Comparison of ENCODE assay signal across 8 mouse cellular contexts in the genomic region with DNA sequence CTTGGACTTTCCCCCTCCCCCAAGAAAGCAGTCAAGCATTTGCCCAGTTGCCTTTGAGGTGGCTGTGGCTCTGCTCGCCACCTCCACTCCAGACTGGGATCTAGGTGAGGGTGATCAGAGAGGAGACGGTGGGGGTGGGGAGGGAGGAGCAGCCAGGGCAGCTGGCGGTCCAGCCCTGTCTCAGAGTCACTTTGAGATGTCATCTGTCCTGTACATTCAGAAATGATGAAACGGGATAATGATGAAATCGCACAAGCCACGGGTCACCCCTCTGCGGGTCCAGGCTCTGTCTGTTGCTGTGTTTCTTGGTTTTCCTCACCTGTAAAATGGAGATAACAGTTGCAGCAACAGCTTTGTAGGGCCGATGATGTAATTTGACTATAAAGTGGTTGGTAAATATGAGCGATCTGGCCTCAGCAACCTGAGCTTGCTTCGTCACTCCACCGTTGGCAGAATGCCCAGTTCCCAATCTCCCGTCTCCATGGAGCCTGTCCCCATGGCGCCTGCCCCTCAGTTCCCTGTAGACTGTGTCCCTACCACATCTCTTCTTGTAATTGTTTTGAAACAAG. TPM values are rescaled to one million over a fixed set of nuclear protein-coding genes. Genes with fewer than 3 reads are reported as not detected.
DNase-seq lines count a peak whose midpoint lies in the region; ATAC-seq and TF ChIP-seq lines count a peak whose summit lies in the region.

No protein-coding gene starts in this region.

- H3K27me3 ChIP-seq in ES-Bruce4 (ENCODE audit: control insufficient read depth, insufficient read depth, low read length, poor library complexity, severe bottlenecking) = no peaks in the 10 kb centered on the region
- H3K27me3 ChIP-seq in forebrain, embryonic 11.5 days (ENCODE audit: control insufficient read depth, insufficient read depth, low read length) = no peaks in the 10 kb centered on the region

- peak overlapping the region; percentile 10 for H3K9ac ChIP-seq in ES-Bruce4 (ENCODE audit: low read depth, poor library complexity, severe bottlenecking)
- peak overlapping the region; percentile 52 for H3K9ac ChIP-seq in forebrain, embryonic 11.5 days (ENCODE audit: low read length)

- peak overlapping the region; percentile 21 for H3K4me3 ChIP-seq in ES-Bruce4 (ENCODE audit: low read depth, low read length)
- no peak overlapping the region for H3K4me3 ChIP-seq in forebrain, embryonic 11.5 days (ENCODE audit: low read depth, low read length)

- peaks cover 7% of the 10 kb centered on the region for H3K4me1 ChIP-seq in ES-Bruce4 (ENCODE audit: control insufficient read depth, insufficient read depth, low read length)
- H3K4me1 ChIP-seq in forebrain, embryonic 11.5 days (replicated peaks; ENCODE audit: control insufficient read depth, insufficient read depth, low read length) = peaks cover 10% of the 10 kb centered on the region

- no peaks in the 10 kb centered on the region for H3K36me3 ChIP-seq in ES-Bruce4 (ENCODE audit: control insufficient read depth, insufficient read depth, low read length, poor library complexity, severe bottlenecking)
- H3K36me3 ChIP-seq in forebrain, embryonic 11.5 days (ENCODE audit: control insufficient read depth, insufficient read depth, low read length) = no peaks in the 10 kb centered on the region

- peak overlapping the region; percentile 38; the same call in 1 of the 2 replicates for H3K4me2 ChIP-seq in forebrain, embryonic 11.5 days (ENCODE audit: low read depth, low read length, severe bottlenecking)

- 61% methylated on average over 13 of the region's 13 CpGs for WGBS in forebrain, embryonic 11.5 days

- no peak for TF ChIP-seq CTCF in ES-Bruce4 (IDR thresholded peaks at IDR 0.05; ENCODE audit: low read depth, low read length)

- TF ChIP-seq POLR2A in ES-Bruce4 (IDR thresholded peaks at IDR 0.05; ENCODE audit: insufficient read depth, low read length) = no peak

- peak; percentile 45 for ATAC-seq in forebrain, embryonic 11.5 days (replicated peaks; ENCODE audit: low FRiP score)

- H3K9me3 ChIP-seq in ES-Bruce4 (replicated peaks; ENCODE audit: control insufficient read depth, insufficient read depth, low read length, poor library complexity, severe bottlenecking) = no peaks in the 10 kb centered on the region
- H3K9me3 ChIP-seq in forebrain, embryonic 11.5 days (ENCODE audit: control insufficient read depth, low read length) = peaks cover 2% of the 10 kb centered on the region; the same call in 1 of the 2 replicates

- 0 out of 2 replicates have a peak overlapping the region, but pooled peaks have one; percentile 9 for H3K27ac ChIP-seq in ES-Bruce4 (ENCODE audit: insufficient read depth, low read length)
- H3K27ac ChIP-seq in forebrain, embryonic 11.5 days (ENCODE audit: low read depth, low read length) = no peak overlapping the region

- DNase-seq in adrenal gland, postnatal 36 days = peak; percentile 91 to 93
- DNase-seq in forebrain, embryonic 11.5 days (ENCODE audit: low spot score) = peak; percentile 82
- DNase-seq in heart, postnatal 10 days = peak; percentile 86 to 88
- DNase-seq in kidney, postnatal 36 days = peak; percentile 82 to 84
- DNase-seq in lung, adult 18-20 months = peak; percentile 93 to 96
- peak; percentile 51 for DNase-seq in ovary, postnatal 10 days (ENCODE audit: low spot score)
- DNase-seq in B cell, adult 2 months = no peak

- intact Hi-C loops in heart, postnatal 10 days (cut with DNase I) = loop anchor here (2.0 kb wide), 1 partner anchor 19 kb away; no protein-coding TSS in a partner anchor

- no peak for TF ChIP-seq EP300 in ES-Bruce4 (IDR thresholded peaks at IDR 0.05; ENCODE audit: insufficient read depth, low read depth, low read length)

RNA-seq across cellular contexts. Expression of a gene that starts 8.1 kb away (rescaled TPM):
- 172 and 176 TPM in 2 replicates for polyA plus RNA-seq in ES-Bruce4 (2011; ENCODE audit: insufficient read depth, insufficient read length, low read depth, missing spikeins)
- total RNA-seq in adrenal gland, postnatal 36 days (2021) = 10 to 100 TPM; 76.4 to 98.7 TPM
- 7.4 and 9.5 TPM in 2 replicates for polyA plus RNA-seq in forebrain, embryonic 11.5 days (2014; fragmentation: Nextera tagmentation; extraction: Ambion mirVana)
- 100 to 1,000 TPM in 1 of 2 experiments, 10 to 100 TPM in 1; 65.8 to 116 TPM for total RNA-seq in heart, postnatal 10 days (2021)

RNA-seq across cellular contexts. Expression of a gene that starts 59.1 kb away (rescaled TPM):
- polyA plus RNA-seq in ES-Bruce4 (2011; ENCODE audit: insufficient read depth, insufficient read length, low read depth, missing spikeins) = 52.9 and 53.7 TPM in 2 replicates
- total RNA-seq in adrenal gland, postnatal 36 days (2021) = 10 to 100 TPM; 27.1 to 32.8 TPM
- 35.8 and 38.4 TPM in 2 replicates for polyA plus RNA-seq in forebrain, embryonic 11.5 days (2014; fragmentation: Nextera tagmentation; extraction: Ambion mirVana)
- 10 to 100 TPM; 20.8 to 22.8 TPM for total RNA-seq in heart, postnatal 10 days (2021)

RNA-seq across cellular contexts. Expression of a gene that starts 59.4 kb away (rescaled TPM):
- polyA plus RNA-seq in ES-Bruce4 (2011; ENCODE audit: insufficient read depth, insufficient read length, low read depth, missing spikeins) = 22.7 and 24.4 TPM in 2 replicates
- total RNA-seq in adrenal gland, postnatal 36 days (2021) = 10 to 100 TPM; 67.5 to 72.7 TPM
- polyA plus RNA-seq in forebrain, embryonic 11.5 days (2014; fragmentation: Nextera tagmentation; extraction: Ambion mirVana) = 94.6 and 99.4 TPM in 2 replicates
- total RNA-seq in heart, postnatal 10 days (2021) = 10 to 100 TPM; 73.8 to 83.7 TPM

Comparison
In these comparisons a context has a peak if more than half of its experiments do, and no peak if none do; other contexts are left out.
1. DNase-seq: peak in adrenal gland, postnatal 36 days (2 of 2), forebrain, embryonic 11.5 days (single experiment), heart, postnatal 10 days (2 of 2), kidney, postnatal 36 days (2 of 2), lung, adult 18-20 months (2 of 2) and ovary, postnatal 10 days (single experiment); none in B cell, adult 2 months (0 of 2).